Mouse (Mus musculus): ENCODE data around the gene 4930568D16Rik.

Gene 4930568D16Rik

DNA sequence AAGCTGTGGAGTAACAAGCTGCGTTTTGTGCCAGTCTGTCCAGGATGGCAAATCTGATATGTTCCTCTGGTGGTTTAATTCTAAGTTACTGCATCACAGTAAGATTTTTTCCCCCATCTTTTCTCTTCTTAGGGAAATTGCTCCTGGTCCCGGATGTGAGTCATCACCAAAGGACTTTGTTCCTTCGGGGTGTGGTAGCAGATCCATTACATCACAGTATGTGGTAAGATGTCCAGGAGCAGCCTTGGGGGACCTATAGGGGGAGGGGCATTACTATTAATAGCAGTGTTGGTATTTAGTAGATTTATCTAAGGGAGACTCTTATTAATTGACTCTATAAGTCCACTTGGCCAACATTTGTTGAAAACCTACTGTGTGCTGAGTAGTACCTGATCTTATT is 24.9 kb downstream of the 4930568D16Rik start:
- ATAC-seq (ENCODE audit: low TSS enrichment): no peak

DNA sequence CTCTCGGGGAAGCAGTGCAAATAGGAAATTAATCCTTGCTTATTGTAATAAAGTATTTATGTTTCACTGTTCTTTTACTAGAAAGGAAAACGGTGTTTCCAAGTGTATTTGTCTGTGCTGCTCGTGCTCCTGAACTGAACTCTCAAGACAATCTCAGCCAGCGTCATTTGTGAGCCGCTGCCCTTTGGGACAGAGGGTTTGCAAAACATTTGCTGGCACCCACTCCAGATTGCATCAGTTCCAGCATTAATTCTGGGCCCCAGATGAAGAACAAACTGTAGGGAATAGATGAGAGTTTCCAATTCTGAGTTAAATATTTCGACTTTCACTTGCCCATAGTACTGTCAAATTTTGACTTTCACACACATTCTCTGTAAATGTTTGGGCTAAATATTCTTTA is 28.8 kb downstream of the 4930568D16Rik start:
- no peak for ATAC-seq (ENCODE audit: low TSS enrichment)

DNA sequence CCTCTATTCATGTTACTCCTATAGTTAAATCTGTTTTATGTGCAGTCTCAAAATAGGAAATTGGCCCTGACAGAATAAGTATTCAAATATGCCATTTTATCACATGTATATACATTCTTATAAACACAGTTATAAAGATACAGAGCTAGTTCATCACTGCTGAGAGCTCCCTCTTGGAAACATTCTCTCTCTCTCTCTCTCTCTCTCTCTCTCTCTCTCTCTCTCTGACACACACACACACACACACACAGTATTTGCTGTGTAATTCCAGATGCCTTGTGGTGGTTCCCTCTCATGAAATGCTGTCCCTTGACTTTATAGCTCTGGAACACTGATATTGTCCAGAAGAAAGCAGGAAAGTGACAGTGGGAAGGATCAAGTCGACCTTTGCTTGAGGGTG is 29.5 kb downstream of the 4930568D16Rik start:
- no peak for ATAC-seq (ENCODE audit: low TSS enrichment)

DNA sequence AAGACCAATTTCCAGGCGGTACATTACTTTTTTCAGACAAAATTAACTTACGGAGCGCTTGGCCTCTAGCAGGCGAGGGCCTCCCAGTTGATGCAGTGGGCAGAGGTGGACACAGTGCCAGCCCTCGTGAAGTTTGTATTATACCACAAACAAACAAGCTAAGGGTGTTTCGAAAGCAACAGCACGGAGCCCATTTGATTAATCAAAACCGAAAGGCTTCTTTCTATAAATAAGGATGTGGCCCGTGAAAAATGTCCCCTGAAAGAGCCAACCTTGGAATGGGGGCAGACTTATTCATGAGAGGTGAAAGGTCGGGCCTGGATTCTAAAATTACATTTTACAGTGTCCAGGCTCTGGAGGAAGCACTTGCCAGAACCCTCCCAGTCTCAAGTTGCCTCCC is 30.1 kb downstream of the 4930568D16Rik start:
- ATAC-seq (ENCODE audit: low TSS enrichment): no peak

DNA sequence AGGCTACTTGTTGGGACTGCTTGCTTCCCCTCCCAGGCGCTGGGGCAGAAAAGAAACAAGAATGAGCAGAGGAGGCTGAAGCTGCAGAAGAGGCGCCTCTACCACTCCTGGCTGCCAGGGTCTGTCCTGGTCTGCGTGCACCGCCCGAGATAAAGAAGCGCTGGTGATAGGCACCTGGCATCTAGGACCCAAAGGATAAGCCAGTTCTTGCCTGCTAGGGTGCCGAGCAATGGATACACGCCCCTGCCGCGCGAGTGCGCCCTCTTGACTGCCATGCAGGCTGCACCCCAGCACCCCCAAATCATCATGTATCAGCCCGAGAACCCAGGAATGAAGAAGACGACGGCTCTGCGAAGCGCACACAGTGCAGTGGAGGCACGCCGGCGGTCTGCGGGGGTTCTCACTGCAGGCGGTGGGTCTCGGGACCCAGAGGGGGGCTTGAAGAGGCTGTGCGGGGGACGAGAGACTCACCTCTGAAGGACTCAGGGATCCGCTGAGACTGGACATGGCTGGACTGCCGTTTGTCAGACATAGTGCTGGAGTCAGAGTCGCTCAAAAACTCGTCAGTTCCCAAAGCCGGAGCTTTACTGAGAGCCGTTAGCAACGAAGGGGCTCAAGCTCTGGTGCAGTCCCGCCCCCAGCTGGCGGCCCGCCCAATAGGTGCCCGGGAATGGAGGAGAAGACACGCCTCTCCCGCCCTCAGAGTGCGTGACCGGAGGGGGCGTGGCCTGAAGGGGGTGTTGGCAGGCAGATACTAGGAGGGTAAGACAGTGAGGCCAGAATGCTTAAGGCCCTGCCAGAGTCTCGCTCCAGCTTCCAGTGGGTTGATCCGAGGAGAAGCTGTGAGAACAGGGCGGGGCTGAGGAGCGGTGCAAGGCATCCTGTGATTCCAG is 30.9 kb downstream of the 4930568D16Rik start, which contains the start of gene Stom:
TSS of gene Stom (minus strand) at position 589 of the 893 bp plus-strand sequence.
- peak; percentile 95 for ATAC-seq (ENCODE audit: low TSS enrichment)

DNA sequence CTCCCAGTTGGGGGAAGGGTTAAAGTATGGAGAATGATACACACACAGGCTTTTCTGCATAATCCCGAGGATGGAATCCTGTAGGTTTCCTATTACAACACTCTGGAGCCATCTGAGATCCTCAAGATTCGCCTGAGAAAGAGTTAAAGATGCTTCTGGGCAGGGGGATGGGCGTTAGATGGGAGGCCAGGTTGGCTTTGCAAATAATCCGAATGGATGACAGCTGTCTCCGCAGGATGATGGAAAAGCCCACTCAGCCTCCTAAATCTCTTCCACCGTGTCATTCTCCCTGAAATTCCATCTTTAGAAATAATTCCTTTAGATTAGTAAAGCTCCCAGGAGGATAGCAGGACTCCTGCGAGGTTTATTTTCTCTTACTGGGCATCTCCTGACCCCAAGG is 31.9 kb downstream of the 4930568D16Rik start:
- no peak for ATAC-seq (ENCODE audit: low TSS enrichment)

DNA sequence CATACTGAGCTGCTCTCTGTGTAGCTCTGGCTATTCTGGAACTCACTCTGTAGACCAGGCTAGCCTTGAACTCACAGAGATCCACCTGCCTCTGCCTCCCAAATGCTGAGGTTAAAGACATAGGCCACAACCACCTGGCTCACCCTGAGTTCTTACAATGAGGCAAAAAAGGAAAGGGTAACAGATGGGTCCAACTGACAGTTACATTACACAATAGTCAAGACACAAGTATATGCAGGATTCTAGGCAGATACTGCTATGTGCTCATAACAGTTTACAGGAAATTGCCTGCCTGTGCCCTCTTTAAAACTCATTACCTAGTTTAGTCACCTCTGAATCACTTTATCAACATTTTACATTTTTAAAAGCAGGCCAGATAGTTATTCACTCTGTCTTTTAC is 33.9 kb downstream of the 4930568D16Rik start:
- no peak for ATAC-seq (ENCODE audit: low TSS enrichment)

DNA sequence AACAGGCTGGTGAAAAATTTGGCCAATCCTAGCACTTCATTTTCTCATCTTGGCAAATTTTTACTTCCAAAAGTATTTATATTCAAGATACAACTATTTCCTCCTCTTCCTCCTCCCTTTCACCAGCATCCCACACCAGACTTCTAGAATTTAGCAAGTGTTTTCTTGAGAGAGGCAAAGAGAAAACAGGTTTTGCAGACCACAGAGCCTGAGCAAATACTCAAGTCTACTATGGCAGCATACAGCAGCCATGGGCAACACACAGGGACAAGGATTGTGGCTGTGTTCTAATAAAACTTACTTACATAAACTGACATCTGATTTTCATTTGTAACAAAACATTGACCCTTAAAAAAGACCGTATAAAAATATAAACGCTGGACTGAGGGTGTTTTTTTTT is 36.3 kb downstream of the 4930568D16Rik start:
- ATAC-seq (ENCODE audit: low TSS enrichment): no peak

DNA sequence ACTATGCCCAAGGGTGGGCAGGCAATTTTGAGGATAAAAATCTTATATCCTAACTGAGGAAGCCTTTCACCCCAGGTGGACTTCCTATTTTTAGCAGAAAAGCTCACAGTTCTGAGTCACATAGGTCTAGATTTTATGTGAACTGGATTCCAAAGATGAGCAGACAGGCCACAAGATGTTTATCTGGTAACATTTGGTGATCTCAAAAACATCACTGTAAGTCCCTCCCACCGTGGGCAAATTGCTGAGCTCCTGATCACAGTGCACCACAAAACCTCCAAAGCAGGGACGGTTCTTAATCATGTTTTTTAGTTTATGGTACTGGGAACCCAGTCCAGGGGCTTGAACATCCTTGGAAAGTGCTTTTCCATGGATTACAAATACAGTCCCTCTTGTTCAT is 38.5 kb downstream of the 4930568D16Rik start:
- no peak for ATAC-seq (ENCODE audit: low TSS enrichment)

DNA sequence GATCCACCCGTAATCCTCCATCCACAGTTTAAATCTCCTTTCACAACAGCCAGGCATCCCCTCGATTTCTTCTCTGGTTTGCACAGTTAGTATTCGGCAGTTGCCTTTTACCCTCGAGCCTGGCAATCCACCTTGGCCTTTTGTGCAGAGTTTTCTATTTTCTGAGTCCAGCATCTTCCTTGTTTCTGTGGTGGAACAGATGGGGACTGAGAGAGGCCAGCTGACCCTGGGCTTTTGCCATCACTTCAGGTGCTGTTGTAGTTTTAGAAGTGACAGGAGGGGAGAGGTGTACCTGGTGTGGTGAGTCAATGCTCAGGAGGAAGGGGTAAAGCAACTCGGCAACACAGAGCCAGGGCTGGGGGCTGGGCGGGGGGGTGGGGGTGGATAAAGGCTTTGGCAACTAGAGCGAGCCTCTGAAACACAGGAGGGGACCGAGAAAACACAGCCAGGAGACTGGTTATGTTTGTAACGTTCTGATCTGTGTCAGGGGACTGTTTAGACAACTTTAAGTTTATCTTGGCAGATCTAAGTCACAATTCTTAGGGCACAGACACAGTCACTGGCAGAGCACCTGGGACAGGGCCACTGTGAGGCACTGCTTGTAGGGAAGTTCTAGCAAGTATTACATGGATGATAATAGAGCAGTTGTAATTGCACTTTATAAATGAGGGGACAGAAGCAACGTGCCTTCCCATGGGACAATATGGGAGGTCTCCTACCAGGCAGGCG is 39.3 kb downstream of the 4930568D16Rik start:
- ATAC-seq (ENCODE audit: low TSS enrichment): no peak

DNA sequence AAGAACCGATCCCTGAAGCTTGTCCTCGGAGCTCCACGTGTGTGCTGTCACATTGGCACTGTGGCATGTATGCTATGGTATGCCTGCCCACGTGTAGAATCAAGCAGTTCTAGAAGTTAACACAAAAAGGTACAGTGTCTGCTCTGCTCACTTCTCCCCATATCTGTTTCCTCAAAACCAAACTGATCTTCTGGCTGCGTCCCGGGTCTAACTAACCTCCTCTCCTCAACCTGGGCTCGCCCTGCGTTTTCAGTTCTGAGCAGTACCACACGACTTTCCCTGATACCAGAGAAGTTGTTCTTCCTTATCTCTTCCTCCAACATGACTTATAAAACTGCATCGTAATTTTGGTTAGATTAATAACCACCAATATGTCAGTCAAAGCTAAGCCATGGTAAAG is 39.9 kb downstream of the 4930568D16Rik start:
- no peak for ATAC-seq (ENCODE audit: low TSS enrichment)

DNA sequence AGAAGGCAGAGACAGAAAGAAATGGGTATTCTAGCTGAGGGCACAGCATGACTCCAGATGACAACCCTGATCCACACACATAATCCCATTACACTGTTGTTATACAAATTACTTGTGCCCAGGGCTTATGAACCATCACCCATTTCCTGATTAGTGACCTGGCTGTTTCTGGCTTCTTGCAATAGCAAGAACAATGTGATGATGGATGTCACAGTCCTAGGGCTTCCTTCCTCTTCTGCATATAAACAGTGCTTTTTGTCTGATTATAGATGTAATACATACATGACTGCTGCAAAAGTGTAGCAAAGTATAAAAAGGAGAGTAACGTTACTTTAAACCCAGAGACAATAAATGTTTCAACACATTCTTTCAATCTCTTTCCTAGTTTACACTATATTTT is 40.6 kb downstream of the 4930568D16Rik start:
- no peak for ATAC-seq (ENCODE audit: low TSS enrichment)

DNA sequence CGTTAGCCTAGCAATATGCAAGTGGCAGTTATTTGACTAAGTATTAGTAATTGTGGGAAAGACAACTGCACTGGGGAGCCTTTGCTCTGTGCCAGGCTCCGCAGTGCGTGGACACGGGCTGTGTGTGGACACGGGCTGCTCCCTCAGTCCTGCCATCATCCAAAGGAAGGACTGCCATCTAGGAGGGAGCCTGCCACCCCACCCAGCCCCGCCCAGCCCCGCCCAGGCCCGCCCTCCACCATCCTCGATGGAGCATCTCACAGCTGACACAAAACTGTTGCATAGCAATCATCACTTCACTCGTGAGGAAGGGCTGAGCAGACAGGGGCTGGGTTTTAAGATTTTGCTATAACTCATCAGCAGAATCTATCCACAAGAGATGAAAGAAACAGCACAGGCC is 41.6 kb downstream of the 4930568D16Rik start:
- ATAC-seq (ENCODE audit: low TSS enrichment): no peak

DNA sequence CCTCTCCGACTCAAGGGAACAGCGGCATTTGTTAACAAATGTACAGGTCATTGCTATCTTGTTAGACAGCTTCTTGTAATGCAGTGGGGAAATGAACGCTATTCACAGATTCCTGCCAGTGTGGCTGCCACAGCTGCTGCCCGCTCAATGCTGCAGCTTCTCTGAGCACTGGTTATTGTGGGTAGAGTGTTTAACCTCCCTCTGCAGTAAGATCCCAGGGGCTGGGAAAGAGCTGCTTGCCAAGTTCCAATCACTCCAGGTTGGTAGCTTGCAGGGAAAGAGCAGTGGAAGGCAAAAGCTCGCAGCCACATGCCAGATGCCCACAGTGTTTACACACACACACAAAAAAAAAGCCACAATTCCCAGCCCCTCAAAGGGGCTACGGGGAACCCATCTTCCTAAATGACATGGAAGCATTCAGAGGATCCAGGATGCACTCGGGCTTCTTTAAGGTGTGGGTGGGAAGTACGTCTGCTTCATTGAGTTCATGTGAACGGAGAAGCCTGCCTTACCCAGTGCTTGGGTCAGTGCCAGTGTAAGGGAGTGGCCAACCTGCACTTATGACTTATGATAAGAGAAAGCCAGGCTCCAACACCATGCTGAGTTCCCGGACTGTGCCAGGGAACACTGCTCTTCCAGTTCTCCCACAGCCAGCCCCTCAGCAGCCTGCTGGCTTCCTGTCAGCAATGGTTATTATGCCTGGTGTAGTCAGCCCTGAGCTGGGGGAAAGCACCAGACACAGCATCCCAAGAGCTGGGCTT is 44.9 kb downstream of the 4930568D16Rik start:
- peak; percentile 47; the same call in 1 of the 2 replicates for ATAC-seq (ENCODE audit: low TSS enrichment)

DNA sequence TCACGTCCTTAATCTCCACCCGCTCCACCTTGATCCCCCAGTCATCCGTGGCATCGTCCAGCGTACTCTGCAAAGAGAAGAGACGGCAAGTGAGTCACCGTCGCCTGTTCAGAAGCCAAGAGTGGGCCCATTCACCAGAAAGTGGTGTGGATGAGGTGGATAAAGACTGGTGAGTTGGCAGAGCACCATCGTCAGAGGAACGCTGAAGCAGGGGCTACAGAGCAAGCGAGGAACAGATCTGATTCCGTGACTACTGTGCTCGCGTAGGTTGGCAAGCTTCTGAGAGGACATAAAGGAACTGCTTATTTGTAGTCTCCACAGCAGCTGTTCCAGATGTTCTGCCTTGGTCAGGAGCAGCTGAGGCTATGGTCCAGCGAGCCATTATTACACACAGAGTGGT is 47.1 kb downstream of the 4930568D16Rik start:
- ATAC-seq (ENCODE audit: low TSS enrichment): no peak

DNA sequence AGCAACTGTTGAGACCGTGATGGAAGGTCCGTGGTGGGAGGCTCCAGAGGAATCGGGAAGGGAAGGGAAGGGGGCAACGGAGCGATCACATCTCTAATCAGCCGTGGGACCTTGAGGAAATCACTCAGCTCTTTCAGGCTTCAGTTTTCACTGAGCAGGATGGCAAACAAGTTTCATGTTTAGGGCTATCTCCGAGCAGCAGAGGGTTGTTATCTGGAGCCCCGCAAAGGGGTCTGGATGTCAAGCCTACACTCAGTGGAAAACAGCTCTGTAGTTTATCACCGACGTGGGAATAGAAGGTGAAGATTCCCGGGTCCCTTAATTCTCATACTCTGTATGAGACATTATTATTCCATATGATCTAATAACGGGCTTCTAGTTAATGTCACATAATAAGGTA is 49.1 kb downstream of the 4930568D16Rik start:
- no peak for ATAC-seq (ENCODE audit: low TSS enrichment)

DNA sequence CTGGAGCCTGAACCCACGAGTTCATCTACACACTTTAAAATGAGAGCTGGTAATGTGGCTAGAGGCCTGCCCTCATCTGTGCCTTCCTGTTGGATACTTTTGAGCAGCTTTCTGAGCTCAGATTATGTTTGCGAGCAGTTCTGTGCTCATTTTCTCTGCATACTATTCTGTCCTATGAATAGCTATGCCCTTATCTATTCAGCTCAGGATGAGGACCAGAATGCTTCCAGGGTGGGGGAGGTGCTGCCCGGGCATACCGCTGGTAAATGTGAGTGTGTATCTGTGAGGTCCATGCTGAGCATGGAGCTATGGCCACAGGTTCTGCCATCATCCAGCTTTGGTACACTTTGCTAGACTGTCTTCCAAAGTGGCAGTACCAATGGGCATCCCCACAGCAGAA is 49.9 kb downstream of the 4930568D16Rik start:
- ATAC-seq (ENCODE audit: low TSS enrichment): no peak

DNA sequence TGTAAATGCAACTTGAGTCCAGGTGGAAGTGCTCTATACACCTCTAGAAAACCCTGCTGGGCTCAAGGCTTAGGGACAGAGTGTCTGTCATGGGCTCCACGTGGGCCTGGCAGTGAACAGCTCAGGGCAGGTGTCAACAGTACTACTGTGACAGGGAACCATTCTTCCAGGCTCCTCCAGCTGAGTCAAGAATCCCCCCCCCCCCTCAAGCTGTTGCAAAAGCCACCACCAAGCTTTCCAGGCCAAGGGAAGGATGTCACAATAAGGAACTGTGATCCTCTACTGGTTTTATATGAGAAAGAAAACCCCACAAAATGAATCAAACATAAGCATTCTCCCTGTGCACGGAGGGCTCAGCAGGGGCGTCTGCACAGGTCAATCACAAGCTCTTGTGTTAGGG is 53.2 kb downstream of the 4930568D16Rik start:
- no peak for ATAC-seq (ENCODE audit: low TSS enrichment)

DNA sequence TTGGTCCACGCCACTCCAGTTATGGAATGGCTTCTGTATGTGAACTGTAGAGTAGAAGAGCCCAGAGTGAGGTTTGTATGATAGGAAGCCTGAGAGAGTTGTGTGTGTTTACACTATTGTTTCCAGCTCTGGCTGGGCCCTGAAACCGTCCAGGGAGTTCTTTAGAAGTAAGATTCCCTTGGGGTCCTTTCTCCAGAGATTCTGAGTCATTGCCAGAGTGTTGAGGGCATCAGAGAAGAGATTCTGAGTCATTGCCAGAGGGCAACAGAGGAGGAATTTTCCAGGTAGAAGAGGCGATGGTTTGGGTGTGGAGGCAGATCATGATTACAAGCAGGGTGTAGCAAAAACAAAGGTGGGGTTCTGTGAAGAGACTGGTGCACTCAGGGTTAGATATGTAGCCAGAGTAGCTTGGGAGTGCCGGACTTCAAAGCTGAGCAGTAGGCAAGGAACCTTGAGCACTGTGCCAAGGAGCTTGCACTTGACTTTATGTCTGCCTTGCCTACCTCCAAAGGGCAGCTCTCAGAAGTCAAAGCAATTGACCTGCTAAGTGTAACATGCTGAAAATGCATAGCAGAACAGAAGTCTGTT is 57.5 kb downstream of the 4930568D16Rik start:
- ATAC-seq (ENCODE audit: low TSS enrichment): no peak

DNA sequence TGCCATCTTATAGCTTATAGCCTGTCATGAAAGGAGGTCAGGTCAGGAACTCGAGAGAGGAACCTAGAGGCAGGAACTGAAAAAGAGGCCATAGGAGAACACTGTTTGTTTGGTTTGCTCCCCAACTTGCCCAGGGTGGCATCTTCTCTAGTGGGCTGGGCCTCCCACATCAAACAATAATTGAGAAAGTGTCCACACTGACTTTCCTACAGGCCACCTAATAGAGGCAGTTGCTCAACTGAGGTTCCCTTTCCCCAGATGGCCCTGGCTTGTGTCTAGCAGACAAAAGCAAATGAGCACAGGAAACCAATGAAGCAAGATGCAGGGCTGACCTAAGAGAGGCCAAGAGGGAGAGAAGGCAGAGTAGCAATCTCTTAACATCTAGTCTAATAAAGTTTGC is 59.4 kb downstream of the 4930568D16Rik start:
- ATAC-seq (ENCODE audit: low TSS enrichment): no peak
